Mouse (Mus musculus): ENCODE data around the gene Gm21637.
"Not testable (repeated sequence)": the region's sequence is repeated elsewhere in the genome, so short reads cannot be mapped to it uniquely, and the experiment has no call there.

Gene Gm21637

DNA sequence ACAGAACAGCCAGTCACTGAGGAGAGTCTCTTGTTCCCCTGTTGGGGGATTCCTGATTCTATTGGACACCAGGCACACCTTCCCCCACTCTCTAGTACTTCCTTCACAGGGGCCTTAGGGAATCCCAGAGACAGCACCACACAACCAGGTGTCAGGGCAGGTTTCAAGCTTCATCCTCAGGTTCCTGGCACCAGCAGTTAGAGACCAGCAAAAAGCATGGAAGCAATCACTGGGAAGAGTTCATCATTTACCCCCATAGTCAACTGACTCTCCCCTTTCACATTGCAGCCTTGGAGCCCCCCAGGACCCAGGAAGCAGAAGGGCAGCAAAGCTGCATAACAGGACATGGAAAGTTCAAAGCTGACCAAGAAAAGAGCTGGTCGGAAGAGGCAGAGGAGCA is at the start of gene Gm21637:
Gm21637 (plus strand) TSS at position 301 of the 400 bp plus-strand sequence.
- DNase-seq (ENCODE audit: low read depth) = not testable (repeated sequence)
